Mouse (Mus musculus) forebrain, embryonic 11.5 days (tissue): ENCODE measurements at regions not wholly inside any gene's neighbourhood (a gene's known extent, or its start where the extent isn't known, plus 50 kb on each side); places are given as distances from the start of the nearest gene placed in this dataset.

Experiments used
- ATAC-seq: fragments of 200-750 bp; cut with Nextera tagmentation; replicated peaks from 2 replicates; pipeline ENCODE4 v1.8.0; 2017; ENCODE audit warnings: moderate TSS enrichment; ENCODE audit not compliant: low FRiP score
- DNase-seq: peaks from one replicate; pipeline ENCODE4 v3.0.0-alpha.2; 2017; ENCODE audit warnings: low spot score
- H3K27ac ChIP-seq: fragments of 300-500 bp; sonication (generic); 2 replicates; pipeline ENCODE4 v1.5.1; 2014; ENCODE audit warnings: low read depth, low read length
- H3K27me3 ChIP-seq: fragments of 300-500 bp; sonication (generic); 2 replicates; pipeline ENCODE4 v1.6.1; 2014; ENCODE audit warnings: mild to moderate bottlenecking, low read length, mixed read lengths; ENCODE audit not compliant: control insufficient read depth, insufficient read depth
- H3K36me3 ChIP-seq: fragments of 300-500 bp; sonication (generic); 2 replicates; pipeline ENCODE4 v1.6.1; 2014; ENCODE audit warnings: mild to moderate bottlenecking, low read length, moderate library complexity, mixed read lengths; ENCODE audit not compliant: control insufficient read depth, insufficient read depth
- H3K4me1 ChIP-seq: fragments of 300-500 bp; sonication (generic); replicated peaks from 2 replicates; pipeline ENCODE4 v1.6.1; 2014; ENCODE audit warnings: low read length, mixed read lengths; ENCODE audit not compliant: control insufficient read depth, insufficient read depth
- H3K4me2 ChIP-seq: fragments of 300-500 bp; sonication (generic); 2 replicates; pipeline ENCODE4 v1.6.1; 2014; ENCODE audit warnings: low read depth, mild to moderate bottlenecking, low read length, moderate library complexity, mixed read lengths; ENCODE audit not compliant: severe bottlenecking
- H3K4me3 ChIP-seq: fragments of 300-500 bp; sonication (generic); 2 replicates; pipeline ENCODE4 v1.5.1; 2014; ENCODE audit warnings: low read depth, low read length
- H3K9ac ChIP-seq: fragments of 300-500 bp; sonication (generic); 2 replicates; pipeline ENCODE4 v1.6.1; 2014; ENCODE audit warnings: low read length
- H3K9me3 ChIP-seq: fragments of 300-500 bp; sonication (generic); 2 replicates; pipeline ENCODE4 v1.6.1; 2016; ENCODE audit warnings: low read length, mixed read lengths; ENCODE audit not compliant: control insufficient read depth
- WGBS: fragments of 180-500 bp; shearing (Covaris S2); extraction: QIAGEN DNeasy Blood & Tissue Kit; methylation state at CpG from one replicate; pipeline ENCODE4 v1.1.7; 2014; 5-methylcytosine and 5-hydroxymethylcytosine counted together

GRCm38 (mm10) chr8:34363131-34363530 lies 251.6 kb upstream of the Gm10131 start:
- H3K27me3 ChIP-seq, result no peaks in the 10 kb centered on the region
- H3K27ac ChIP-seq, result no peak overlapping the region
- no peak overlapping the region for H3K4me2 ChIP-seq
- 75% methylated on average over 4 of the region's 4 CpGs for WGBS
- DNase-seq (no peak), ATAC-seq (no peak)
- no peaks in the 10 kb centered on the region for H3K36me3 ChIP-seq
- no peaks in the 10 kb centered on the region for H3K9me3 ChIP-seq
- no peak overlapping the region for H3K4me3 ChIP-seq
- H3K9ac ChIP-seq, result no peak overlapping the region
- no peaks in the 10 kb centered on the region for H3K4me1 ChIP-seq

- ATAC-seq (no peak), DNase-seq (no peak)
- H3K4me3 ChIP-seq, result no peak overlapping the region
- no peaks in the 10 kb centered on the region for H3K36me3 ChIP-seq
- no peak overlapping the region for H3K27ac ChIP-seq
- 87% methylated on average over 3 of the region's 3 CpGs for WGBS
- H3K9me3 ChIP-seq, result no peaks in the 10 kb centered on the region
- no peak overlapping the region for H3K9ac ChIP-seq
- no peaks in the 10 kb centered on the region for H3K4me1 ChIP-seq
- H3K27me3 ChIP-seq, result no peaks in the 10 kb centered on the region
- no peak overlapping the region for H3K4me2 ChIP-seq
Observed at GRCm38 (mm10) chr8:34361377-34361776, 249.8 kb upstream of the Gm10131 start.

GRCm38 (mm10) chr8:34359776-34360175 lies 248.2 kb upstream of the Gm10131 start:
- DNase-seq (no peak), ATAC-seq (no peak)
- H3K4me3 ChIP-seq, result no peak overlapping the region
- WGBS, result 82% methylated on average over 2 of the region's 2 CpGs
- H3K9ac ChIP-seq, result no peak overlapping the region
- H3K4me1 ChIP-seq, result no peaks in the 10 kb centered on the region
- no peaks in the 10 kb centered on the region for H3K27me3 ChIP-seq
- no peaks in the 10 kb centered on the region for H3K36me3 ChIP-seq
- H3K4me2 ChIP-seq, result no peak overlapping the region
- H3K9me3 ChIP-seq, result no peaks in the 10 kb centered on the region
- no peak overlapping the region for H3K27ac ChIP-seq

GRCm38 (mm10) chr8:34355059-34355458 lies 243.5 kb upstream of the Gm10131 start:
- no peak for ATAC-seq
- no peak for DNase-seq
- WGBS, result 44% methylated on average over 13 of the region's 13 CpGs
- Histone ChIP-seq H3K9ac (no peak overlapping the region), H3K4me2 (no peak overlapping the region), H3K36me3 (no peaks in the 10 kb centered on the region), H3K4me3 (no peak overlapping the region), H3K27me3 (no peaks in the 10 kb centered on the region), H3K4me1 (no peaks in the 10 kb centered on the region), H3K27ac (no peak overlapping the region), H3K9me3 (no peaks in the 10 kb centered on the region)

GRCm38 (mm10) chr8:34353140-34353855 lies 241.8 kb upstream of the Gm10131 start:
- Histone ChIP-seq H3K4me1 (no peaks in the 10 kb centered on the region), H3K9ac (no peak overlapping the region), H3K9me3 (no peaks in the 10 kb centered on the region), H3K27ac (0 out of 2 replicates have a peak overlapping the region, but pooled peaks have one; percentile 12), H3K4me2 (no peak overlapping the region), H3K36me3 (no peaks in the 10 kb centered on the region), H3K4me3 (no peak overlapping the region), H3K27me3 (no peaks in the 10 kb centered on the region)
- ATAC-seq, result peak; percentile 66
- WGBS, result 27% methylated on average over 6 of the region's 6 CpGs
- no peak for DNase-seq

GRCm38 (mm10) chr8:34334851-34335250 lies 223.3 kb upstream of the Gm10131 start:
- no peak for DNase-seq

GRCm38 (mm10) chr8:34331673-34332072 lies 220.1 kb upstream of the Gm10131 start:
- no peak overlapping the region for H3K4me2 ChIP-seq
- ATAC-seq (no peak), DNase-seq (no peak)
- H3K9ac ChIP-seq, result no peak overlapping the region
- no peaks in the 10 kb centered on the region for H3K9me3 ChIP-seq
- H3K4me1 ChIP-seq, result peaks cover 4% of the 10 kb centered on the region; the same call in 1 of the 2 replicates
- H3K27me3 ChIP-seq, result no peaks in the 10 kb centered on the region
- no peak overlapping the region for H3K27ac ChIP-seq
- H3K4me3 ChIP-seq, result no peak overlapping the region
- 75% methylated on average over 5 of the region's 5 CpGs for WGBS
- H3K36me3 ChIP-seq, result no peaks in the 10 kb centered on the region

More at GRCm38 (mm10) chr8:34334851-34335250, 223.3 kb upstream of the Gm10131 start:
- WGBS, result over 99% methylated on average over 4 of the region's 4 CpGs
- no peak overlapping the region for H3K4me3 ChIP-seq
- no peak overlapping the region for H3K4me2 ChIP-seq
- H3K9me3 ChIP-seq, result no peaks in the 10 kb centered on the region
- ATAC-seq, result no peak
- no peaks in the 10 kb centered on the region for H3K36me3 ChIP-seq
- H3K9ac ChIP-seq, result no peak overlapping the region
- no peak overlapping the region for H3K27ac ChIP-seq
- no peaks in the 10 kb centered on the region for H3K27me3 ChIP-seq
- no peaks in the 10 kb centered on the region for H3K4me1 ChIP-seq

GRCm38 (mm10) chr8:34326614-34326965 lies 215.1 kb upstream of the Gm10131 start:
- DNase-seq, result no peak
- WGBS, result 7% methylated on average over 15 of the region's 15 CpGs
- 0 out of 2 replicates have a peak, but pooled peaks have one; percentile 1 for ATAC-seq

More at GRCm38 (mm10) chr8:34326614-34326965, 215.1 kb upstream of the Gm10131 start:
- no peaks in the 10 kb centered on the region for H3K27me3 ChIP-seq
- H3K4me2 ChIP-seq, result peak overlapping the region; percentile 52
- peak overlapping the region; percentile 81 for H3K27ac ChIP-seq
- peak overlapping the region; percentile 26 for H3K4me3 ChIP-seq
- H3K4me1 ChIP-seq, result peaks cover 26% of the 10 kb centered on the region; the same call in 1 of the 2 replicates
- H3K9me3 ChIP-seq, result no peaks in the 10 kb centered on the region
- peak overlapping the region; percentile 59 for H3K9ac ChIP-seq
- H3K36me3 ChIP-seq, result no peaks in the 10 kb centered on the region
